Mouse (Mus musculus): Measurements from ENCODE around the gene 4921511C20Rik. TPM values are rescaled to one million over a fixed set of nuclear protein-coding genes. Genes with fewer than 3 reads are reported as not detected.

The 4921511C20Rik gene
- polyA plus RNA-seq (2015; fragmentation: Nextera tagmentation; extraction: Ambion mirVana) = not detected in 2 replicates

- DNase-seq (ENCODE audit: low spot score) = no peak
These were observed at the start of gene 4921511C20Rik for GRCm38 (mm10) chrX:127393993-127394392. TSS of gene 4921511C20Rik (plus strand) at chrX:127394293.
